Mouse (Mus musculus) forebrain, embryonic 10.5 days (tissue): Measurements from ENCODE around the gene Nrxn2. TPM values are rescaled to one million over a fixed set of nuclear protein-coding genes. Genes with fewer than 3 reads are reported as not detected.

ENCODE experiments used
- DNase-seq: peaks from one replicate; pipeline ENCODE4 v3.0.0-alpha.2; 2017; ENCODE audit warnings: low spot score; ENCODE audit errors: extremely low spot score
- H3K27ac ChIP-seq: fragments of 300-500 bp; sonication (generic); 2 replicates; pipeline ENCODE4 v1.5.1; 2016; ENCODE audit warnings: mild to moderate bottlenecking
- H3K27me3 ChIP-seq: fragments of 300-500 bp; sonication (generic); 2 replicates; pipeline ENCODE4 v1.6.1; 2016; ENCODE audit warnings: mild to moderate bottlenecking; ENCODE audit not compliant: poor library complexity, severe bottlenecking
- H3K36me3 ChIP-seq: fragments of 300-500 bp; sonication (generic); replicated peaks from 2 replicates; pipeline ENCODE4 v1.6.1; 2016; ENCODE audit warnings: mild to moderate bottlenecking, moderate library complexity
- H3K4me1 ChIP-seq: fragments of 300-500 bp; sonication (generic); 2 replicates; pipeline ENCODE4 v1.6.1; 2016
- H3K4me3 ChIP-seq: fragments of 300-500 bp; sonication (generic); 2 replicates; pipeline ENCODE4 v1.5.1; 2016; ENCODE audit warnings: mild to moderate bottlenecking, moderate library complexity
- H3K9me3 ChIP-seq: fragments of 300-500 bp; sonication (generic); 2 replicates; pipeline ENCODE4 v1.6.1; 2016; ENCODE audit warnings: mild to moderate bottlenecking, moderate library complexity
- WGBS: fragments of 180-500 bp; shearing (Covaris S2); methylation state at CpG from one replicate; pipeline ENCODE4 v1.1.7; 2016; 5-methylcytosine and 5-hydroxymethylcytosine counted together
- polyA plus RNA-seq: library from polyadenylated mRNA; unstranded; fragments of >200 nt; fragmentation: Nextera tagmentation; extraction: Ambion mirVana; gene quantifications from 2 replicates; pipeline ENCODE4 v1.2.1, GENCODE M21; 2016

Nrxn2 gene
- polyA plus RNA-seq, 1 experiment from 2014 or later, result 3.1 TPM

GRCm38 (mm10) chr19:6397582-6398249, 20.8 kb upstream of the Nrxn2 start:
- H3K27ac ChIP-seq, result no peak overlapping the region
- H3K4me1 ChIP-seq, result peaks cover 48% of the 10 kb centered on the region
- WGBS, result 85% methylated on average over 22 of the region's 22 CpGs
- peak overlapping the region; percentile 82 for H3K4me3 ChIP-seq
- peaks cover 56% of the 10 kb centered on the region for H3K27me3 ChIP-seq
- no peaks in the 10 kb centered on the region for H3K9me3 ChIP-seq
- DNase-seq, result no peak
- no peaks in the 10 kb centered on the region for H3K36me3 ChIP-seq

GRCm38 (mm10) chr19:6398447-6399284, 19.9 kb upstream of the Nrxn2 start:
- Histone ChIP-seq H3K36me3 (no peaks in the 10 kb centered on the region), H3K9me3 (no peaks in the 10 kb centered on the region), H3K4me1 (peaks cover 58% of the 10 kb centered on the region), H3K27me3 (peaks cover 65% of the 10 kb centered on the region), H3K4me3 (peak overlapping the region; percentile 82), H3K27ac (peak overlapping the region; percentile 88)
- peak; percentile 70 for DNase-seq
- under 1% methylated on average over 39 of the region's 39 CpGs for WGBS

- WGBS, result under 1% methylated on average over 77 of the region's 87 CpGs
- Histone ChIP-seq H3K27ac (peak within 1 kb of the TSS; percentile 88), H3K9me3 (no peaks in the 10 kb centered on the region), H3K27me3 (peaks cover 73% of the 10 kb centered on the region), H3K4me1 (peaks cover 63% of the 10 kb centered on the region), H3K4me3 (peak within 1 kb of the TSS; percentile 82), H3K36me3 (no peaks in the 10 kb centered on the region)
- no peak for DNase-seq
These were observed 19.0 kb upstream of the Nrxn2 start, which contains the start of gene Rasgrp2 for GRCm38 (mm10) chr19:6399285-6400095. Gene Rasgrp2 (plus strand): TSS chr19:6399340.

- no peak for DNase-seq
- Histone ChIP-seq H3K4me1 (peaks cover 68% of the 10 kb centered on the region), H3K27ac (peak overlapping the region; percentile 88), H3K27me3 (peaks cover 76% of the 10 kb centered on the region), H3K9me3 (no peaks in the 10 kb centered on the region), H3K4me3 (peak overlapping the region; percentile 82), H3K36me3 (no peaks in the 10 kb centered on the region)
- WGBS, result 2% methylated on average over 29 of the region's 29 CpGs
These were observed 18.1 kb upstream of the Nrxn2 start for GRCm38 (mm10) chr19:6400096-6401086.

GRCm38 (mm10) chr19:6401131-6401815, 17.3 kb upstream of the Nrxn2 start:
- under 1% methylated on average over 32 of the region's 32 CpGs for WGBS
- Histone ChIP-seq H3K4me1 (peaks cover 68% of the 10 kb centered on the region), H3K27me3 (peaks cover 76% of the 10 kb centered on the region), H3K4me3 (peak overlapping the region; percentile 49), H3K9me3 (no peaks in the 10 kb centered on the region), H3K36me3 (no peaks in the 10 kb centered on the region), H3K27ac (peak overlapping the region; percentile 9; the same call in 1 of the 2 replicates)
- peak; percentile 75 for DNase-seq

GRCm38 (mm10) chr19:6401951-6402350, 16.6 kb upstream of the Nrxn2 start:
- H3K27me3 ChIP-seq, result peaks cover 76% of the 10 kb centered on the region
- H3K4me3 ChIP-seq, result peak overlapping the region; percentile 49
- no peaks in the 10 kb centered on the region for H3K9me3 ChIP-seq
- WGBS, result 11% methylated on average over 9 of the region's 9 CpGs
- peaks cover 68% of the 10 kb centered on the region for H3K4me1 ChIP-seq
- H3K36me3 ChIP-seq, result no peaks in the 10 kb centered on the region
- H3K27ac ChIP-seq, result no peak overlapping the region; the same call in 1 of the 2 replicates
- no peak for DNase-seq

GRCm38 (mm10) chr19:6403869-6404268, 14.7 kb upstream of the Nrxn2 start:
- H3K27ac ChIP-seq, result peak overlapping the region; percentile 40; the same call in 1 of the 2 replicates
- H3K36me3 ChIP-seq, result no peaks in the 10 kb centered on the region
- WGBS, result 88% methylated on average over 10 of the region's 10 CpGs
- no peaks in the 10 kb centered on the region for H3K9me3 ChIP-seq
- peaks cover 67% of the 10 kb centered on the region for H3K4me1 ChIP-seq
- no peak overlapping the region for H3K4me3 ChIP-seq
- H3K27me3 ChIP-seq, result peaks cover 59% of the 10 kb centered on the region
- no peak for DNase-seq

GRCm38 (mm10) chr19:6405433-6405832, 13.1 kb upstream of the Nrxn2 start:
- H3K9me3 ChIP-seq, result no peaks in the 10 kb centered on the region
- no peak overlapping the region for H3K4me3 ChIP-seq
- 74% methylated on average over 10 of the region's 10 CpGs for WGBS
- H3K27ac ChIP-seq, result no peak overlapping the region
- H3K4me1 ChIP-seq, result peaks cover 52% of the 10 kb centered on the region
- no peak for DNase-seq
- H3K36me3 ChIP-seq, result no peaks in the 10 kb centered on the region
- peaks cover 43% of the 10 kb centered on the region for H3K27me3 ChIP-seq

- DNase-seq, result no peak
- 85% methylated on average over 8 of the region's 8 CpGs for WGBS
- Histone ChIP-seq H3K27ac (no peak overlapping the region), H3K4me3 (no peak overlapping the region), H3K36me3 (no peaks in the 10 kb centered on the region), H3K27me3 (peaks cover 27% of the 10 kb centered on the region), H3K9me3 (no peaks in the 10 kb centered on the region), H3K4me1 (peaks cover 36% of the 10 kb centered on the region)
These were observed 11.4 kb upstream of the Nrxn2 start for GRCm38 (mm10) chr19:6407109-6407508.

GRCm38 (mm10) chr19:6407816-6408510, 10.6 kb upstream of the Nrxn2 start:
- H3K27ac ChIP-seq, result no peak overlapping the region
- H3K9me3 ChIP-seq, result no peaks in the 10 kb centered on the region
- no peaks in the 10 kb centered on the region for H3K36me3 ChIP-seq
- peaks cover 19% of the 10 kb centered on the region for H3K27me3 ChIP-seq
- H3K4me3 ChIP-seq, result no peak overlapping the region
- DNase-seq, result no peak
- 44% methylated on average over 16 of the region's 16 CpGs for WGBS
- peaks cover 33% of the 10 kb centered on the region for H3K4me1 ChIP-seq

- 78% methylated on average over 8 of the region's 8 CpGs for WGBS
- Histone ChIP-seq H3K27ac (peak overlapping the region; percentile 27; the same call in 1 of the 2 replicates), H3K36me3 (no peaks in the 10 kb centered on the region), H3K9me3 (no peaks in the 10 kb centered on the region), H3K4me1 (peaks cover 32% of the 10 kb centered on the region), H3K4me3 (no peak overlapping the region), H3K27me3 (peaks cover 17% of the 10 kb centered on the region)
- DNase-seq, result no peak
These were observed 9.8 kb upstream of the Nrxn2 start for GRCm38 (mm10) chr19:6408749-6409148.
